Mouse (Mus musculus) C2C12 (cell line): Measurements from ENCODE around the gene Brox. TPM values are rescaled to one million over a fixed set of nuclear protein-coding genes. Genes with fewer than 3 reads are reported as not detected.

Source experiments
- H3K27me3 ChIP-seq: one replicate; pipeline ENCODE4 v1.6.1; 2011; ENCODE audit not compliant: control insufficient read depth, insufficient read depth, insufficient read length
- H3K36me3 ChIP-seq: one replicate; pipeline ENCODE4 v1.6.1; 2011; ENCODE audit not compliant: control insufficient read depth, insufficient read depth
- H3K4me3 ChIP-seq: one replicate; pipeline ENCODE4 v1.5.1; 2011; ENCODE audit warnings: mild to moderate bottlenecking, control low read depth; ENCODE audit not compliant: poor library complexity, insufficient read depth, severe bottlenecking
- H3K79me2 ChIP-seq: one replicate; pipeline ENCODE4 v1.6.1; 2011; ENCODE audit not compliant: control insufficient read depth, insufficient read depth
- H3K79me3 ChIP-seq: one replicate; pipeline ENCODE4 v1.6.1; 2011; ENCODE audit warnings: low read depth, control low read depth
- H3ac ChIP-seq: one replicate; pipeline ENCODE3; 2011; ENCODE audit warnings: low read depth; ENCODE audit not compliant: control insufficient read depth, insufficient read length
- CEBPB ChIP-seq: IDR thresholded peaks from one replicate; pipeline ENCODE4 v1.6.1; 2011; ENCODE audit warnings: low read depth, mild to moderate bottlenecking, control low read depth, moderate library complexity
- CTCF ChIP-seq: IDR thresholded peaks from one replicate; pipeline ENCODE4 v1.5.1; 2011; ENCODE audit not compliant: control insufficient read depth, insufficient read depth, insufficient read length
- FOSL1 ChIP-seq: IDR thresholded peaks from one replicate; pipeline ENCODE4 v1.8.0; 2011; ENCODE audit warnings: mild to moderate bottlenecking, low read length; ENCODE audit not compliant: poor library complexity, insufficient read depth, severe bottlenecking
- MAX ChIP-seq: IDR thresholded peaks from one replicate; pipeline ENCODE4 v1.6.1; 2011; ENCODE audit warnings: mild to moderate bottlenecking, control low read depth
- MYOD1 ChIP-seq: IDR thresholded peaks from one replicate; pipeline ENCODE4 v1.6.1; 2011; ENCODE audit warnings: low read depth; ENCODE audit not compliant: control insufficient read depth, insufficient read length
- MYOG ChIP-seq: IDR thresholded peaks from one replicate; pipeline ENCODE4 v1.6.1; 2011; ENCODE audit not compliant: control insufficient read depth, insufficient read length; ENCODE audit errors: extremely low read depth
- USF1 ChIP-seq: IDR thresholded peaks from one replicate; pipeline ENCODE4 v1.6.1; 2011; ENCODE audit warnings: low read depth, mild to moderate bottlenecking, control low read depth, moderate library complexity
- polyA plus RNA-seq: library from polyadenylated mRNA; unstranded; fragments of >200 nt; fragmentation: generic; extraction: Trizol; gene quantifications from one replicate; pipeline ENCODE4 v1.2.1, GENCODE M21; 2012; ENCODE audit warnings: missing spikeins

The Brox gene
- polyA plus RNA-seq, 1 experiment: 17.3 TPM

GRCm38 (mm10) chr1:183243293-183243692, 53.8 kb downstream of the Brox start:
- Histone ChIP-seq H3K79me2 (no peaks in the 10 kb centered on the region), H3K4me3 (no peak overlapping the region), H3K36me3 (no peaks in the 10 kb centered on the region), H3K79me3 (no peaks in the 10 kb centered on the region), H3K27me3 (peaks cover 6% of the 10 kb centered on the region), H3ac (no peak overlapping the region)
- no peak for TF ChIP-seq MYOD1
- no peak for TF ChIP-seq USF1
- no peak for TF ChIP-seq FOSL1
- no peak for TF ChIP-seq MAX
- no peak for TF ChIP-seq MYOG
- no peak for TF ChIP-seq CEBPB
- no peak for TF ChIP-seq CTCF

GRCm38 (mm10) chr1:183237901-183238300, 59.2 kb downstream of the Brox start:
- peaks cover 6% of the 10 kb centered on the region for H3K27me3 ChIP-seq
- H3ac ChIP-seq: no peak overlapping the region
- no peaks in the 10 kb centered on the region for H3K36me3 ChIP-seq
- no peaks in the 10 kb centered on the region for H3K79me2 ChIP-seq
- no peaks in the 10 kb centered on the region for H3K79me3 ChIP-seq
- TF ChIP-seq MYOD1: no peak
- peak; percentile 10 for TF ChIP-seq CTCF
- no peak overlapping the region for H3K4me3 ChIP-seq

GRCm38 (mm10) chr1:183236460-183236859, 60.6 kb downstream of the Brox start:
- Histone ChIP-seq H3ac (no peak overlapping the region), H3K36me3 (no peaks in the 10 kb centered on the region), H3K79me3 (no peaks in the 10 kb centered on the region), H3K79me2 (no peaks in the 10 kb centered on the region), H3K27me3 (peaks cover 2% of the 10 kb centered on the region), H3K4me3 (no peak overlapping the region)
- TF ChIP-seq MYOD1: no peak
- no peak for TF ChIP-seq FOSL1
- TF ChIP-seq CEBPB: no peak
- TF ChIP-seq USF1: no peak
- no peak for TF ChIP-seq CTCF
- TF ChIP-seq MYOG: no peak
- no peak for TF ChIP-seq MAX

- Histone ChIP-seq H3K79me3 (no peaks in the 10 kb centered on the region), H3K4me3 (no peak overlapping the region), H3K27me3 (no peaks in the 10 kb centered on the region), H3K79me2 (no peaks in the 10 kb centered on the region), H3K36me3 (no peaks in the 10 kb centered on the region), H3ac (no peak overlapping the region)
- TF ChIP-seq CEBPB (no peak), MAX (no peak)
Observed at GRCm38 (mm10) chr1:183233679-183234174, 63.3 kb downstream of the Brox start.

GRCm38 (mm10) chr1:183232985-183233678, 63.9 kb downstream of the Brox start:
- Histone ChIP-seq H3K79me2 (no peaks in the 10 kb centered on the region), H3K36me3 (no peaks in the 10 kb centered on the region), H3K79me3 (no peaks in the 10 kb centered on the region), H3K4me3 (no peak overlapping the region), H3K27me3 (no peaks in the 10 kb centered on the region), H3ac (no peak overlapping the region)
- TF ChIP-seq MYOG (no peak), USF1 (no peak), CEBPB (no peak), MYOD1 (no peak), FOSL1 (no peak), MAX (no peak)

GRCm38 (mm10) chr1:183227469-183227868, 69.6 kb downstream of the Brox start:
- H3K27me3 ChIP-seq: no peaks in the 10 kb centered on the region
- H3ac ChIP-seq: no peak overlapping the region
- H3K36me3 ChIP-seq: no peaks in the 10 kb centered on the region
- TF ChIP-seq FOSL1 (no peak), MAX (no peak), MYOG (no peak)
- no peaks in the 10 kb centered on the region for H3K79me3 ChIP-seq
- H3K79me2 ChIP-seq: no peaks in the 10 kb centered on the region
- no peak overlapping the region for H3K4me3 ChIP-seq

Other genes starting within 250 kb of the Brox start
- 17.0 TPM for gene Disp1, start 75.7 kb downstream of the Brox start, polyA plus RNA-seq
- 46.5 TPM for gene Aida, start 679 bp downstream of the Brox start, polyA plus RNA-seq
- gene Mia3, start 72.3 kb upstream of the Brox start, polyA plus RNA-seq: 32.6 TPM
- gene Taf1a, start 91.7 kb upstream of the Brox start, polyA plus RNA-seq: 5.2 TPM
- 0.07 TPM for gene Hhipl2, start 120.9 kb upstream of the Brox start, polyA plus RNA-seq